Mouse (Mus musculus) neural tube, embryonic 11.5 days (tissue): ENCODE data around the gene Trappc10. TPM values are rescaled to one million over a fixed set of nuclear protein-coding genes. Genes with fewer than 3 reads are reported as not detected.

Source experiments
- ATAC-seq: fragments of 200-750 bp; cut with Nextera tagmentation; 2 replicates; pipeline ENCODE4 v1.8.0; 2017; ENCODE audit warnings: moderate number of reproducible peaks, mild to moderate bottlenecking, moderate TSS enrichment, moderate library complexity; ENCODE audit not compliant: insufficient read depth, low FRiP score, low TSS enrichment
- DNase-seq: peaks from one replicate; pipeline ENCODE4 v3.0.0-alpha.2; 2015; ENCODE audit warnings: low spot score
- H3K27ac ChIP-seq: fragments of 300-500 bp; sonication (generic); 2 replicates; pipeline ENCODE4 v1.5.1; 2014; ENCODE audit warnings: low read depth, mild to moderate bottlenecking, low read length
- H3K27me3 ChIP-seq: fragments of 300-500 bp; sonication (generic); 2 replicates; pipeline ENCODE4 v1.6.1; 2014; ENCODE audit warnings: mild to moderate bottlenecking, low read length, mixed read lengths; ENCODE audit not compliant: control insufficient read depth, insufficient read depth
- H3K36me3 ChIP-seq: fragments of 300-500 bp; sonication (generic); 2 replicates; pipeline ENCODE4 v1.6.1; 2014; ENCODE audit warnings: mild to moderate bottlenecking, low read length, moderate library complexity, mixed read lengths; ENCODE audit not compliant: control insufficient read depth, insufficient read depth
- H3K4me1 ChIP-seq: fragments of 300-500 bp; sonication (generic); 2 replicates; pipeline ENCODE4 v1.6.1; 2014; ENCODE audit warnings: low read length, mixed read lengths; ENCODE audit not compliant: control insufficient read depth, insufficient read depth
- H3K4me2 ChIP-seq: fragments of 300-500 bp; sonication (generic); 2 replicates; pipeline ENCODE4 v1.6.1; 2014; ENCODE audit warnings: low read depth, mild to moderate bottlenecking, moderate library complexity
- H3K4me3 ChIP-seq: fragments of 300-500 bp; sonication (generic); 2 replicates; pipeline ENCODE4 v1.5.1; 2014; ENCODE audit warnings: low read depth, low read length
- H3K9ac ChIP-seq: fragments of 300-500 bp; sonication (generic); 2 replicates; pipeline ENCODE4 v1.6.1; 2014; ENCODE audit warnings: mild to moderate bottlenecking, low read length
- H3K9me3 ChIP-seq: fragments of 300-500 bp; sonication (generic); 2 replicates; pipeline ENCODE4 v1.6.1; 2016; ENCODE audit warnings: low read length; ENCODE audit not compliant: control insufficient read depth
- WGBS: fragments of 180-500 bp; shearing (Covaris S2); extraction: QIAGEN DNeasy Blood & Tissue Kit; methylation state at CpG from one replicate; pipeline ENCODE4 v1.1.7; 2014; 5-methylcytosine and 5-hydroxymethylcytosine counted together
- polyA plus RNA-seq: library from polyadenylated mRNA; unstranded; fragments of >200 nt; fragmentation: Nextera tagmentation; extraction: Ambion mirVana; gene quantifications from 2 replicates; pipeline ENCODE4 v1.2.1, GENCODE M21; 2014

Gene Trappc10
- polyA plus RNA-seq, 1 experiment from 2014 or later: 16.1 TPM

- no peaks in the 10 kb centered on the region for H3K36me3 ChIP-seq
- H3K27me3 ChIP-seq: no peaks in the 10 kb centered on the region
- no peak overlapping the region for H3K4me2 ChIP-seq
- no peak overlapping the region for H3K4me3 ChIP-seq
- H3K9ac ChIP-seq: no peak overlapping the region
- no peak overlapping the region for H3K27ac ChIP-seq
- 87% methylated on average over 3 of the region's 3 CpGs for WGBS
- no peaks in the 10 kb centered on the region for H3K9me3 ChIP-seq
- ATAC-seq: no peak
- H3K4me1 ChIP-seq: no peaks in the 10 kb centered on the region
- DNase-seq: no peak
Measured at GRCm38 (mm10) chr10:78137191-78137590, 107.2 kb downstream of the Trappc10 start.

Other genes starting within 250 kb of the Trappc10 start
- gene Pfkl, start 234.6 kb downstream of the Trappc10 start, polyA plus RNA-seq: 125 and 127 TPM in 2 replicates
- not detected in 2 replicates for gene Dnmt3l, start 202.7 kb downstream of the Trappc10 start, polyA plus RNA-seq
- not detected in 2 replicates for gene Aire, start 201.0 kb downstream of the Trappc10 start, polyA plus RNA-seq
- gene Icosl, start 175.3 kb downstream of the Trappc10 start, polyA plus RNA-seq: 1.4 TPM in 2 replicates
- gene D10Jhu81e, start 74.9 kb downstream of the Trappc10 start, polyA plus RNA-seq: 15.8 and 17.8 TPM in 2 replicates
- gene Pwp2, start 59.5 kb downstream of the Trappc10 start, polyA plus RNA-seq: 22.7 and 24.6 TPM in 2 replicates
- 49.3 and 49.7 TPM in 2 replicates for gene Agpat3, start 107.8 kb upstream of the Trappc10 start, polyA plus RNA-seq
- 257 and 278 TPM in 2 replicates for gene Rrp1, start 168.4 kb upstream of the Trappc10 start, polyA plus RNA-seq
- gene Cstb, start 181.0 kb upstream of the Trappc10 start, polyA plus RNA-seq: 111 and 120 TPM in 2 replicates
- gene Pdxk, start 220.3 kb upstream of the Trappc10 start, polyA plus RNA-seq: 6.9 and 7.4 TPM in 2 replicates